Mouse (Mus musculus) forebrain, embryonic 11.5 days (tissue): Measurements from ENCODE around the gene 2300009A05Rik. TPM values are rescaled to one million over a fixed set of nuclear protein-coding genes. Genes with fewer than 3 reads are reported as not detected.

Experiments
- polyA plus RNA-seq: library from polyadenylated mRNA; unstranded; fragments of >200 nt; fragmentation: Nextera tagmentation; extraction: Ambion mirVana; gene quantifications from 2 replicates; pipeline ENCODE4 v1.2.1, GENCODE M21; 2014

The 2300009A05Rik gene
- polyA plus RNA-seq, 1 experiment from 2014 or later = 47.1 TPM

Other genes starting within 250 kb of the 2300009A05Rik start
- 39.4 and 41.7 TPM in 2 replicates for gene Map2k5, start 21.3 kb downstream of the 2300009A05Rik start, polyA plus RNA-seq
- 0.17 TPM in 1 of 2 replicates, not detected in the other for gene Iqch, start 203.2 kb upstream of the 2300009A05Rik start, polyA plus RNA-seq
- 48.3 and 48.4 TPM in 2 replicates for gene Aagab, start 203.4 kb upstream of the 2300009A05Rik start, polyA plus RNA-seq